Mouse (Mus musculus) midbrain, embryonic 16.5 days (tissue): ENCODE results near the gene Mmp19. TPM values are rescaled to one million over a fixed set of nuclear protein-coding genes. Genes with fewer than 3 reads are reported as not detected.

Experiments
- polyA plus RNA-seq: library from polyadenylated mRNA; unstranded; fragments of >200 nt; fragmentation: Nextera tagmentation; extraction: Ambion mirVana; gene quantifications from 2 replicates; pipeline ENCODE4 v1.2.1, GENCODE M21; 2015

Gene Mmp19
- polyA plus RNA-seq, 1 experiment from 2014 or later = 0.51 TPM

Other genes with a start within 250 kb of the Mmp19 start
- 17.8 and 19.7 TPM in 2 replicates for gene Zc3h10, start 243.1 kb upstream of the Mmp19 start, polyA plus RNA-seq
- 1,924 and 2,018 TPM in 2 replicates for gene Rpl41, start 241.6 kb upstream of the Mmp19 start, polyA plus RNA-seq
- gene Pa2g4, start 224.9 kb upstream of the Mmp19 start, polyA plus RNA-seq = 124 and 125 TPM in 2 replicates
- gene Erbb3, start 201.3 kb upstream of the Mmp19 start, polyA plus RNA-seq = 0.41 and 0.47 TPM in 2 replicates
- gene Rps26, start 164.2 kb upstream of the Mmp19 start, polyA plus RNA-seq = 295 and 315 TPM in 2 replicates
- 23.1 and 23.5 TPM in 2 replicates for gene Ikzf4, start 144.9 kb upstream of the Mmp19 start, polyA plus RNA-seq
- gene Suox, start 116.8 kb upstream of the Mmp19 start, polyA plus RNA-seq = 13.4 and 13.7 TPM in 2 replicates
- gene Rab5b, start 94.6 kb upstream of the Mmp19 start, polyA plus RNA-seq = 119 and 128 TPM in 2 replicates
- 0.37 and 0.77 TPM in 2 replicates for gene Pmel, start 86.7 kb upstream of the Mmp19 start, polyA plus RNA-seq
- gene Cdk2, start 85.9 kb upstream of the Mmp19 start, polyA plus RNA-seq = 14.6 and 15.0 TPM in 2 replicates
- 6.1 and 6.3 TPM in 2 replicates for gene Dgka, start 46.1 kb upstream of the Mmp19 start, polyA plus RNA-seq
- 45.5 and 47.7 TPM in 2 replicates for gene Pym1, start 43.0 kb upstream of the Mmp19 start, polyA plus RNA-seq
- gene Dnajc14, start 13.2 kb downstream of the Mmp19 start, polyA plus RNA-seq = 54.2 and 59.5 TPM in 2 replicates
- 14.8 and 16.1 TPM in 2 replicates for gene Tmem198b, start 13.5 kb downstream of the Mmp19 start, polyA plus RNA-seq
- gene Sarnp, start 26.4 kb downstream of the Mmp19 start, polyA plus RNA-seq = 143 and 152 TPM in 2 replicates
- 17.7 and 18.6 TPM in 2 replicates for gene Ormdl2, start 30.7 kb downstream of the Mmp19 start, polyA plus RNA-seq
- 7.6 and 7.9 TPM in 2 replicates for gene Gdf11, start 100.8 kb downstream of the Mmp19 start, polyA plus RNA-seq
- 152 and 195 TPM in 2 replicates for gene Cd63, start 110.1 kb downstream of the Mmp19 start, polyA plus RNA-seq
- 13.6 TPM in 2 replicates for gene Rdh5, start 132.0 kb downstream of the Mmp19 start, polyA plus RNA-seq
- 227 and 228 TPM in 2 replicates for gene Bloc1s1, start 133.1 kb downstream of the Mmp19 start, polyA plus RNA-seq
- gene Itga7, start 142.9 kb downstream of the Mmp19 start, polyA plus RNA-seq = 6.1 and 9.2 TPM in 2 replicates
- gene Mettl7b, start 170.1 kb downstream of the Mmp19 start, polyA plus RNA-seq = not detected in 2 replicates
- gene Olfr9, start 198.5 kb downstream of the Mmp19 start, polyA plus RNA-seq = not detected in 2 replicates
- not detected in 2 replicates for gene Olfr763, start 219.9 kb downstream of the Mmp19 start, polyA plus RNA-seq
- not detected in 2 replicates for gene Olfr764-ps1, start 249.0 kb downstream of the Mmp19 start, polyA plus RNA-seq